Mouse (Mus musculus): ENCODE results near the gene Rtkn. TPM values are rescaled to one million over a fixed set of nuclear protein-coding genes. Genes with fewer than 3 reads are reported as not detected.

Rtkn gene
- total and polyA plus RNA-seq, 3 experiments: 5.4 to 8.3 TPM; not detected in 1

- Histone ChIP-seq H3K4me3 (ENCODE audit: control insufficient read depth in 1 of 2, insufficient read depth in 1 of 2, low read depth in 2 of 2, low read length in 2 of 2) (no peak overlapping the region), H3K9me3 (replicated peaks; ENCODE audit: insufficient read depth, low read length) (no peaks in the 10 kb centered on the region), H3K4me1 (ENCODE audit: control insufficient read depth in 1 of 2, insufficient read depth in 2 of 2, low read length in 2 of 2) (no peaks in the 10 kb centered on the region), H3K79me2 (ENCODE audit: control insufficient read depth, insufficient read depth, low read length, poor library complexity) (no peaks in the 10 kb centered on the region), H3K27ac (ENCODE audit: control insufficient read depth, low read depth, low read length) (no peak overlapping the region), H3K9ac (ENCODE audit: control insufficient read depth, low read depth, low read length, poor library complexity, severe bottlenecking) (no peak overlapping the region), H3K27me3 (ENCODE audit: control insufficient read depth in 1 of 2, insufficient read depth in 2 of 2, low read length in 2 of 2) (no peaks in the 10 kb centered on the region), H3K36me3 (ENCODE audit: control insufficient read depth in 1 of 2, insufficient read depth in 2 of 2, low read length in 2 of 2) (peaks cover 0 to 4% of the 10 kb centered on the region in 2 experiments; a peak in 1 of 4 replicates)
- no peak for DNase-seq (ENCODE audit: low read depth, low spot score)
- TF ChIP-seq POLR2AphosphoS5 (IDR thresholded peaks at IDR 0.05; ENCODE audit: borderline replicate concordance, low read depth, low read length): no peak
- no peak for TF ChIP-seq NRF1 (IDR thresholded peaks at IDR 0.05; ENCODE audit: insufficient read depth, low read depth, low read length, poor library complexity, severe bottlenecking)
- no peak for TF ChIP-seq MXI1 (IDR thresholded peaks at IDR 0.05; ENCODE audit: low read depth, low read length)
- no peak for TF ChIP-seq CHD1 (IDR thresholded peaks at IDR 0.05; ENCODE audit: low read depth, low read length)
- no peak for TF ChIP-seq USF2 (IDR thresholded peaks at IDR 0.05; ENCODE audit: borderline replicate concordance in 1 of 2, insufficient read depth in 1 of 2, low read depth in 1 of 2, low read length in 2 of 2)
- TF ChIP-seq ZMIZ1 (IDR thresholded peaks at IDR 0.05; ENCODE audit: low read depth, low read length): no peak
- TF ChIP-seq ZNF384 (IDR thresholded peaks at IDR 0.05; ENCODE audit: low read depth, low read length): no peak
- no peak for TF ChIP-seq TBP (IDR thresholded peaks at IDR 0.05; ENCODE audit: low read depth, low read length)
- TF ChIP-seq ETS1 (IDR thresholded peaks at IDR 0.05; ENCODE audit: low read depth, low read length): no peak
- no peak for TF ChIP-seq TAL1 (IDR thresholded peaks at IDR 0.05; ENCODE audit: low read length)
- TF ChIP-seq HCFC1 (IDR thresholded peaks at IDR 0.05; ENCODE audit: low read depth, low read length): no peak
- TF ChIP-seq CHD2 (IDR thresholded peaks at IDR 0.05; ENCODE audit: low read length): no peak
- TF ChIP-seq RAD21 (IDR thresholded peaks at IDR 0.05; ENCODE audit: low read depth, low read length): no peak
Measured at GRCm38 (mm10) chr6:83193571-83193970, 58.3 kb downstream of the Rtkn start.

GRCm38 (mm10) chr6:83197345-83198004 lies 62.2 kb downstream of the Rtkn start:
- TF ChIP-seq CTCF (IDR thresholded peaks at IDR 0.05 in 2 of 3, conservative IDR thresholded peaks at IDR 0.05 in 1 of 3; ENCODE audit: control insufficient read depth in 1 of 3, insufficient read depth in 1 of 3, low read depth in 2 of 3, low read length in 3 of 3, poor library complexity in 1 of 3, severe bottlenecking in 1 of 3) (peak in 2 of 3 experiments; percentile 42 to 61; a peak in 4 of 6 replicates), ETS1 (IDR thresholded peaks at IDR 0.05; ENCODE audit: low read depth, low read length) (no peak)
- no peaks in the 10 kb centered on the region for H3K9me3 ChIP-seq (replicated peaks; ENCODE audit: insufficient read depth, low read length)
- H3K4me3 ChIP-seq (ENCODE audit: control insufficient read depth in 1 of 2, insufficient read depth in 1 of 2, low read depth in 2 of 2, low read length in 2 of 2): no peak overlapping the region
- peak; percentile 26 for DNase-seq (ENCODE audit: low read depth, low spot score)
- H3K36me3 ChIP-seq (ENCODE audit: control insufficient read depth in 1 of 2, insufficient read depth in 2 of 2, low read length in 2 of 2): peaks cover 0 to 4% of the 10 kb centered on the region in 2 experiments; a peak in 1 of 4 replicates
- no peaks in the 10 kb centered on the region for H3K4me1 ChIP-seq (ENCODE audit: control insufficient read depth in 1 of 2, insufficient read depth in 2 of 2, low read length in 2 of 2)
- H3K27ac ChIP-seq (ENCODE audit: control insufficient read depth, low read depth, low read length): no peak overlapping the region
- no peaks in the 10 kb centered on the region for H3K27me3 ChIP-seq (ENCODE audit: control insufficient read depth in 1 of 2, insufficient read depth in 2 of 2, low read length in 2 of 2)
- no peaks in the 10 kb centered on the region for H3K79me2 ChIP-seq (ENCODE audit: control insufficient read depth, insufficient read depth, low read length, poor library complexity)
- H3K9ac ChIP-seq (ENCODE audit: control insufficient read depth, low read depth, low read length, poor library complexity, severe bottlenecking): no peak overlapping the region

Other genes with a start within 250 kb of the Rtkn start
- 0.03 and 0.04 TPM in 2 replicates for gene Sema4f, start 195.7 kb upstream of the Rtkn start, total RNA-seq (2012; rRNA removed)
- under 1 TPM in 1 of 2 experiments, not detected in 1; 0.01 TPM for gene Sema4f, start 195.7 kb upstream of the Rtkn start, polyA plus RNA-seq (2012; ENCODE audit: insufficient read depth in 1 of 2, insufficient read length in 2 of 2, low read depth in 1 of 2, low replicate concordance in 2 of 2, missing spikeins in 1 of 2)
- gene M1ap, start 188.6 kb upstream of the Rtkn start, total RNA-seq (2012; rRNA removed): 3.9 and 6.2 TPM in 2 replicates
- 1 to 10 TPM in 1 of 2 experiments, not detected in 1; 6.3 TPM for gene M1ap, start 188.6 kb upstream of the Rtkn start, polyA plus RNA-seq (2012; ENCODE audit: insufficient read depth in 1 of 2, insufficient read length in 2 of 2, low read depth in 1 of 2, low replicate concordance in 2 of 2, missing spikeins in 1 of 2)
- gene Dok1, start 102.0 kb upstream of the Rtkn start, total RNA-seq (2012; rRNA removed): 17.9 and 18.7 TPM in 2 replicates
- 10 to 100 TPM in 1 of 2 experiments, not detected in 1; 22.3 TPM for gene Dok1, start 102.0 kb upstream of the Rtkn start, polyA plus RNA-seq (2012; ENCODE audit: insufficient read depth in 1 of 2, insufficient read length in 2 of 2, low read depth in 1 of 2, low replicate concordance in 2 of 2, missing spikeins in 1 of 2)
- gene Loxl3, start 101.3 kb upstream of the Rtkn start, total RNA-seq (2012; rRNA removed): 0.77 and 0.78 TPM in 2 replicates
- gene Loxl3, start 101.3 kb upstream of the Rtkn start, polyA plus RNA-seq (2012; ENCODE audit: insufficient read depth in 1 of 2, insufficient read length in 2 of 2, low read depth in 1 of 2, low replicate concordance in 2 of 2, missing spikeins in 1 of 2): 1 to 10 TPM in 1 of 2 experiments, not detected in 1; 1.0 TPM
- gene Aup1, start 80.9 kb upstream of the Rtkn start, total RNA-seq (2012; rRNA removed): 206 and 259 TPM in 2 replicates
- gene Aup1, start 80.9 kb upstream of the Rtkn start, polyA plus RNA-seq (2012; ENCODE audit: insufficient read depth in 1 of 2, insufficient read length in 2 of 2, low read depth in 1 of 2, low replicate concordance in 2 of 2, missing spikeins in 1 of 2): 100 to 1,000 TPM in 1 of 2 experiments, not detected in 1; 500 TPM
- gene Htra2, start 80.2 kb upstream of the Rtkn start, total RNA-seq (2012; rRNA removed): 95.1 and 107 TPM in 2 replicates
- gene Htra2, start 80.2 kb upstream of the Rtkn start, polyA plus RNA-seq (2012; ENCODE audit: insufficient read depth in 1 of 2, insufficient read length in 2 of 2, low read depth in 1 of 2, low replicate concordance in 2 of 2, missing spikeins in 1 of 2): 100 to 1,000 TPM in 1 of 2 experiments, not detected in 1; 133 TPM
- gene Dqx1, start 77.6 kb upstream of the Rtkn start, total RNA-seq (2012; rRNA removed): 1.3 TPM in 2 replicates
- 1 to 10 TPM in 1 of 2 experiments, not detected in 1; 3.4 TPM for gene Dqx1, start 77.6 kb upstream of the Rtkn start, polyA plus RNA-seq (2012; ENCODE audit: insufficient read depth in 1 of 2, insufficient read length in 2 of 2, low read depth in 1 of 2, low replicate concordance in 2 of 2, missing spikeins in 1 of 2)
- gene Tlx2, start 65.2 kb upstream of the Rtkn start, total RNA-seq (2012; rRNA removed): not detected in 2 replicates
- gene Tlx2, start 65.2 kb upstream of the Rtkn start, polyA plus RNA-seq (2012; ENCODE audit: insufficient read depth in 1 of 2, insufficient read length in 2 of 2, low read depth in 1 of 2, low replicate concordance in 2 of 2, missing spikeins in 1 of 2): not detected
- 18.2 and 19.2 TPM in 2 replicates for gene Pcgf1, start 57.6 kb upstream of the Rtkn start, total RNA-seq (2012; rRNA removed)
- gene Pcgf1, start 57.6 kb upstream of the Rtkn start, polyA plus RNA-seq (2012; ENCODE audit: insufficient read depth in 1 of 2, insufficient read length in 2 of 2, low read depth in 1 of 2, low replicate concordance in 2 of 2, missing spikeins in 1 of 2): 10 to 100 TPM in 1 of 2 experiments, not detected in 1; 25.2 TPM
- 0.23 and 0.58 TPM in 2 replicates for gene Lbx2, start 49.1 kb upstream of the Rtkn start, total RNA-seq (2012; rRNA removed)
- under 1 TPM in 1 of 2 experiments, not detected in 1; 0.85 TPM for gene Lbx2, start 49.1 kb upstream of the Rtkn start, polyA plus RNA-seq (2012; ENCODE audit: insufficient read depth in 1 of 2, insufficient read length in 2 of 2, low read depth in 1 of 2, low replicate concordance in 2 of 2, missing spikeins in 1 of 2)
- gene Ccdc142, start 33.9 kb upstream of the Rtkn start, total RNA-seq (2012; rRNA removed): 3.2 and 5.1 TPM in 2 replicates
- 1 to 10 TPM in 1 of 2 experiments, not detected in 1; 2.2 TPM for gene Ccdc142, start 33.9 kb upstream of the Rtkn start, polyA plus RNA-seq (2012; ENCODE audit: insufficient read depth in 1 of 2, insufficient read length in 2 of 2, low read depth in 1 of 2, low replicate concordance in 2 of 2, missing spikeins in 1 of 2)
- gene Gm42688, start 33.8 kb upstream of the Rtkn start, total RNA-seq (2012; rRNA removed): 2.2 and 2.5 TPM in 2 replicates
- gene Gm42688, start 33.8 kb upstream of the Rtkn start, polyA plus RNA-seq (2012; ENCODE audit: insufficient read depth in 1 of 2, insufficient read length in 2 of 2, low read depth in 1 of 2, low replicate concordance in 2 of 2, missing spikeins in 1 of 2): 1 to 10 TPM in 1 of 2 experiments, not detected in 1; 4.8 TPM
- gene Mrpl53, start 26.4 kb upstream of the Rtkn start, total RNA-seq (2012; rRNA removed): 91.3 and 93.7 TPM in 2 replicates
- 10 to 100 TPM in 1 of 2 experiments, not detected in 1; 63.8 TPM for gene Mrpl53, start 26.4 kb upstream of the Rtkn start, polyA plus RNA-seq (2012; ENCODE audit: insufficient read depth in 1 of 2, insufficient read length in 2 of 2, low read depth in 1 of 2, low replicate concordance in 2 of 2, missing spikeins in 1 of 2)
- 167 and 209 TPM in 2 replicates for gene Mogs, start 20.0 kb upstream of the Rtkn start, total RNA-seq (2012; rRNA removed)
- gene Mogs, start 20.0 kb upstream of the Rtkn start, polyA plus RNA-seq (2012; ENCODE audit: insufficient read depth in 1 of 2, insufficient read length in 2 of 2, low read depth in 1 of 2, low replicate concordance in 2 of 2, missing spikeins in 1 of 2): 100 to 1,000 TPM in 1 of 2 experiments, not detected in 1; 150 TPM
- gene Wbp1, start 13.9 kb upstream of the Rtkn start, total RNA-seq (2012; rRNA removed): 35.0 and 42.4 TPM in 2 replicates
- gene Wbp1, start 13.9 kb upstream of the Rtkn start, polyA plus RNA-seq (2012; ENCODE audit: insufficient read depth in 1 of 2, insufficient read length in 2 of 2, low read depth in 1 of 2, low replicate concordance in 2 of 2, missing spikeins in 1 of 2): 10 to 100 TPM in 1 of 2 experiments, not detected in 1; 72.8 TPM
- 25.8 and 30.6 TPM in 2 replicates for gene Ino80b, start 10.0 kb upstream of the Rtkn start, total RNA-seq (2012; rRNA removed)
- gene Ino80b, start 10.0 kb upstream of the Rtkn start, polyA plus RNA-seq (2012; ENCODE audit: insufficient read depth in 1 of 2, insufficient read length in 2 of 2, low read depth in 1 of 2, low replicate concordance in 2 of 2, missing spikeins in 1 of 2): 10 to 100 TPM in 1 of 2 experiments, not detected in 1; 40.9 TPM
- gene Wdr54, start 20.9 kb downstream of the Rtkn start, total RNA-seq (2012; rRNA removed): 3.2 and 3.4 TPM in 2 replicates
- gene Wdr54, start 20.9 kb downstream of the Rtkn start, polyA plus RNA-seq (2012; ENCODE audit: insufficient read depth in 1 of 2, insufficient read length in 2 of 2, low read depth in 1 of 2, low replicate concordance in 2 of 2, missing spikeins in 1 of 2): 1 to 10 TPM in 1 of 2 experiments, not detected in 1; 4.6 TPM
- gene 1700003E16Rik, start 20.9 kb downstream of the Rtkn start, total RNA-seq (2012; rRNA removed): 0.15 and 0.23 TPM in 2 replicates
- gene 1700003E16Rik, start 20.9 kb downstream of the Rtkn start, polyA plus RNA-seq (2012; ENCODE audit: insufficient read depth in 1 of 2, insufficient read length in 2 of 2, low read depth in 1 of 2, low replicate concordance in 2 of 2, missing spikeins in 1 of 2): under 1 TPM in 1 of 2 experiments, not detected in 1; 0.50 TPM
- 21.9 and 23.3 TPM in 2 replicates for gene Dctn1, start 30.5 kb downstream of the Rtkn start, total RNA-seq (2012; rRNA removed)
- gene Dctn1, start 30.5 kb downstream of the Rtkn start, polyA plus RNA-seq (2012; ENCODE audit: insufficient read depth in 1 of 2, insufficient read length in 2 of 2, low read depth in 1 of 2, low replicate concordance in 2 of 2, missing spikeins in 1 of 2): 10 to 100 TPM in 1 of 2 experiments, not detected in 1; 81.9 TPM
- gene Slc4a5, start 84.4 kb downstream of the Rtkn start, total RNA-seq (2012; rRNA removed): 0.04 and 0.07 TPM in 2 replicates
- gene Slc4a5, start 84.4 kb downstream of the Rtkn start, polyA plus RNA-seq (2012; ENCODE audit: insufficient read depth in 1 of 2, insufficient read length in 2 of 2, low read depth in 1 of 2, low replicate concordance in 2 of 2, missing spikeins in 1 of 2): not detected
- 80.5 and 155 TPM in 2 replicates for gene Mthfd2, start 190.4 kb downstream of the Rtkn start, total RNA-seq (2012; rRNA removed)
- gene Mthfd2, start 190.4 kb downstream of the Rtkn start, polyA plus RNA-seq (2012; ENCODE audit: insufficient read depth in 1 of 2, insufficient read length in 2 of 2, low read depth in 1 of 2, low replicate concordance in 2 of 2, missing spikeins in 1 of 2): 100 to 1,000 TPM; 219 to 558 TPM
- gene Mob1a, start 190.6 kb downstream of the Rtkn start, total RNA-seq (2012; rRNA removed): 71.2 and 74.7 TPM in 2 replicates
- gene Mob1a, start 190.6 kb downstream of the Rtkn start, polyA plus RNA-seq (2012; ENCODE audit: insufficient read depth in 1 of 2, insufficient read length in 2 of 2, low read depth in 1 of 2, low replicate concordance in 2 of 2, missing spikeins in 1 of 2): 100 to 1,000 TPM in 1 of 2 experiments, 10 to 100 TPM in 1; 57.0 to 120 TPM
- 48.3 and 55.2 TPM in 2 replicates for gene Bola3, start 213.7 kb downstream of the Rtkn start, total RNA-seq (2012; rRNA removed)
- 100 to 1,000 TPM in 1 of 2 experiments, not detected in 1; 211 TPM for gene Bola3, start 213.7 kb downstream of the Rtkn start, polyA plus RNA-seq (2012; ENCODE audit: insufficient read depth in 1 of 2, insufficient read length in 2 of 2, low read depth in 1 of 2, low replicate concordance in 2 of 2, missing spikeins in 1 of 2)

Measured in MEL (cell line).